Comparison of ENCODE assay signal across 11 mouse cellular contexts in genomic region chr2:156666231-156666630, GRCm38 (mm10). TPM values are rescaled to one million over a fixed set of nuclear protein-coding genes. Genes with fewer than 3 reads are reported as not detected.
DNase-seq lines count a peak whose midpoint lies in the region; ATAC-seq lines count a peak whose summit lies in the region.
"Had no signal": no experiment of that assay in that cellular context is flagged by ENCODE, and none has a peak within 500 bp of the region (broad histone marks: within the 10 kb centered on the region; RNA-seq: fewer than 3 reads in every experiment).

No protein-coding gene starts in this region.

- peak; percentile 94 for DNase-seq in brain, adult 2 months (ENCODE audit: low read depth, low spot score)
- DNase-seq in forebrain, embryonic 14.5 days (ENCODE audit: low spot score), result peak; percentile 91
- peak; percentile 66 for DNase-seq in layer of hippocampus, adult 9-10 months (ENCODE audit: low spot score)
- DNase-seq in cerebellum, postnatal 36 days, result no peak
- no peak for DNase-seq in ovary, adult 18-20 months (ENCODE audit: low spot score)
- DNase-seq: cerebellum, postnatal 25 days; heart, postnatal 14 days had no signal

- H3K4me3 ChIP-seq in forebrain, embryonic 14.5 days (ENCODE audit: low read depth, low read length), result no peak overlapping the region
- no peak overlapping the region for H3K4me3 ChIP-seq in midbrain, embryonic 15.5 days
- H3K4me3 ChIP-seq: liver, embryonic 15.5 days had no signal

- H3K4me1 ChIP-seq in forebrain, embryonic 14.5 days (ENCODE audit: control insufficient read depth, insufficient read depth, low read length), result peaks cover 33% of the 10 kb centered on the region
- H3K4me1 ChIP-seq in midbrain, embryonic 15.5 days, result peaks cover 16% of the 10 kb centered on the region
- H3K4me1 ChIP-seq: liver, embryonic 15.5 days had no signal

- peak overlapping the region; percentile 12; the same call in 1 of the 2 replicates for H3K4me2 ChIP-seq in forebrain, embryonic 14.5 days (ENCODE audit: low read length)
- peak overlapping the region; percentile 11; the same call in 1 of the 2 replicates for H3K4me2 ChIP-seq in midbrain, embryonic 15.5 days
- H3K4me2 ChIP-seq: liver, embryonic 15.5 days had no signal

- peak; percentile 93 for ATAC-seq in forebrain, embryonic 14.5 days
- peak; percentile 85 for ATAC-seq in midbrain, embryonic 15.5 days (replicated peaks)
- no peak for ATAC-seq in megakaryocyte progenitor cell, adult 5-6 weeks (replicated peaks; ENCODE audit: poor library complexity)
- no peak for ATAC-seq in erythroid progenitor cell, adult 5-6 weeks (replicated peaks; ENCODE audit: low FRiP score, poor library complexity, severe bottlenecking)

- H3K9me3 ChIP-seq in forebrain, embryonic 14.5 days (replicated peaks; ENCODE audit: control insufficient read depth, low read length), result no peaks in the 10 kb centered on the region
- no peaks in the 10 kb centered on the region for H3K9me3 ChIP-seq in midbrain, embryonic 15.5 days
- H3K9me3 ChIP-seq: liver, embryonic 15.5 days had no signal

- no peaks in the 10 kb centered on the region for H3K27me3 ChIP-seq in forebrain, embryonic 14.5 days (replicated peaks; ENCODE audit: control insufficient read depth, insufficient read depth, low read length)
- H3K27me3 ChIP-seq in midbrain, embryonic 15.5 days (replicated peaks), result no peaks in the 10 kb centered on the region
- H3K27me3 ChIP-seq: liver, embryonic 15.5 days had no signal

- H3K27ac ChIP-seq in forebrain, embryonic 14.5 days (ENCODE audit: low read depth, low read length), result peak overlapping the region; percentile 76
- H3K27ac ChIP-seq in midbrain, embryonic 15.5 days, result peak overlapping the region; percentile 61
- H3K27ac ChIP-seq: liver, embryonic 15.5 days had no signal

- 0 out of 2 replicates have a peak overlapping the region, but pooled peaks have one; percentile 13 for H3K9ac ChIP-seq in forebrain, embryonic 14.5 days (ENCODE audit: low read length)
- no peak overlapping the region for H3K9ac ChIP-seq in midbrain, embryonic 15.5 days
- H3K9ac ChIP-seq: liver, embryonic 15.5 days had no signal

- H3K36me3 ChIP-seq in forebrain, embryonic 14.5 days (ENCODE audit: control insufficient read depth, insufficient read depth, low read length), result no peaks in the 10 kb centered on the region
- no peaks in the 10 kb centered on the region for H3K36me3 ChIP-seq in midbrain, embryonic 15.5 days (replicated peaks)
- H3K36me3 ChIP-seq: liver, embryonic 15.5 days had no signal

- WGBS in forebrain, embryonic 14.5 days, result 14% methylated on average over 12 of the region's 12 CpGs
- WGBS in midbrain, embryonic 15.5 days, result 22% methylated on average over 12 of the region's 12 CpGs

RNA-seq across cellular contexts. Expression of gene Dlgap4, which starts 52.7 kb away (rescaled TPM):
- 307 and 334 TPM in 2 replicates for polyA plus RNA-seq in forebrain, embryonic 14.5 days (2014; fragmentation: Nextera tagmentation; extraction: Ambion mirVana)
- 272 and 277 TPM in 2 replicates for polyA plus RNA-seq in midbrain, embryonic 15.5 days (2015; fragmentation: Nextera tagmentation; extraction: Ambion mirVana)
- 17.5 and 18.1 TPM in 2 replicates for total RNA-seq in megakaryocyte progenitor cell, adult 5-6 weeks (2015)
- 5.9 and 13.6 TPM in 2 replicates for total RNA-seq in megakaryocyte progenitor cell, adult 5-6 weeks (2017)
- 8.0 and 10.1 TPM in 2 replicates for total RNA-seq in erythroid progenitor cell, adult 5-6 weeks (2015; ENCODE audit: low replicate concordance)
- 3.0 and 3.5 TPM in 2 replicates for total RNA-seq in erythroid progenitor cell, adult 5-6 weeks (2017; ENCODE audit: low replicate concordance)

Comparison
In these comparisons a context has a peak if more than half of its experiments do, and no peak if none do; other contexts are left out.
1. DNase-seq: peak in brain, adult 2 months (single experiment), forebrain, embryonic 14.5 days (single experiment) and layer of hippocampus, adult 9-10 months (single experiment); none in cerebellum, postnatal 36 days (0 of 2) and ovary, adult 18-20 months (single experiment).
2. ATAC-seq: peak in forebrain, embryonic 14.5 days (single experiment) and midbrain, embryonic 15.5 days (single experiment); none in megakaryocyte progenitor cell, adult 5-6 weeks (single experiment) and erythroid progenitor cell, adult 5-6 weeks (single experiment).